Mouse (Mus musculus): ENCODE data around the gene Gas7.
A peak's percentile ranks its signal among the peaks of the same experiment; 100 is the strongest.

The Gas7 gene

DNA sequence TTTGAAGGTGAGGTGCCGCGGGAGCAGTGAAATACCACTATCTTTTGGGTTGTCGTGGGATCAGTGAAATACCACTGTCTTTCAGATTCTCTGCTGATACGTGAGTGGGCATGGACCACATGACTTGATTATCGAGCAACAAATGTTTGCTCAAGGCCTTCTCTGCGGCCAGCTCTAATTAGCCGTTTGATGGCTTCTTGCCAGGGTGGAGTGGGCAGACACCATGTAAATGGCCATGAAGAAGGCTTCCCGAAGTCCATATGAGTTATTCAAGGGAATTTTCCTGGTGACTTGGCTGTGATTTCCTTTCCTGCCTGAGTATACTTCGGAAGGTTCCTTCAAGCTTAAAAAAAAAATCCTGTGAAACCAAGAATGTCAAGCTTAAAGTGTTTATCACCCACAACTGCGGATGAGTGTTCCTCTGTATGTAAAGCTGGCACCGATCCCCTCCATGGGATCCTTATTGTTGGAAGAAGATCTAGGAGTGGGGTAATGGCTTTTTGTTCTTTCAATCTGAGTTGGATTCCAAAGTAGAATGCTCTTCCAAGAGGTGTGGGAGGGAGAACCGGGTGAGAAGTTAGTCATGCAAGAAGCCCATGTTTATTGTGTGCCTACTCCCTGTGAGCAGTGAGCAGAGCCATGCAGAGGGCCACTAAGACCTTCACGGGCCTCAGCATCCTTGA is 161.5 kb downstream of the Gas7 start:
- DNase-seq (ENCODE audit: low spot score in 2 of 2) = no peak

DNA sequence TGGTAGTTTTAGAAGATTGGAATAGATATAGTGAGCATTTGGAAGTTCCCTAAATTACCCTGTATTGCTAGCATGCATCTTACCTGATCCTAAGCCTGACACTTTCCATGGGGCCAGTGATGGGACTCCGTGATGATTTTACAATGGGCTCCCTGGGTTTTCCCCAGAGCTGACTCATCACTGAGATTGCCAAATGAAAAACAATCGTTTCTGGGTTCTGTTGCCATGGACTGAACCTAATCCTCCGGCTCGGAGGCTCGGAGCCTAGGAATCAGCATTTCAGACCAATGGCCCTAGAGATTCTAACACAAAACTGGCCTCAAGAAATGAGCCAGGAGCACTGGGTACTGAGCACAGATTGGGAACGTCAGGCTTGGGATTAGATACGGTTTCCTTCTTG is 167.1 kb downstream of the Gas7 start:
- DNase-seq (ENCODE audit: low spot score in 2 of 2) = no peak

DNA sequence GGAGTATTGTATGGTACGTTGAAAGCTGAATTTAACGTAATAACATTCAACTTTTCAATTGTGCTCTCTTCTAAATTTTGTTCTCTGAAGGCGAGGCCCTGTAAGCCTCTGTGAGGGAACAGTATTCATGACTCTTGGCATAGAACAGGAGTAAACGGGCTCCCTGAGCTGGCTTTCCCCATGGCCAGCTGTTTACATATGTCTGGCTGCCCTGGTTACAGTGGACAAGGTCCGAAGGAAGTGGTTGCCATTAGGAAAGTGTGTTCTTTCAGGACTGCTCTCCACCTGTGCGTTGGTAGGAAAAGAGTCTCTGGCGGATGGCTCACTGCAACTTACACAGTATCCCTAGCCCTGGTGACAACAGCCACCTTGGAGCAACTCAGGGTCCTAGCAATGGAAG is 171.9 kb downstream of the Gas7 start:
- no peak for DNase-seq (ENCODE audit: low spot score in 2 of 2)

DNA sequence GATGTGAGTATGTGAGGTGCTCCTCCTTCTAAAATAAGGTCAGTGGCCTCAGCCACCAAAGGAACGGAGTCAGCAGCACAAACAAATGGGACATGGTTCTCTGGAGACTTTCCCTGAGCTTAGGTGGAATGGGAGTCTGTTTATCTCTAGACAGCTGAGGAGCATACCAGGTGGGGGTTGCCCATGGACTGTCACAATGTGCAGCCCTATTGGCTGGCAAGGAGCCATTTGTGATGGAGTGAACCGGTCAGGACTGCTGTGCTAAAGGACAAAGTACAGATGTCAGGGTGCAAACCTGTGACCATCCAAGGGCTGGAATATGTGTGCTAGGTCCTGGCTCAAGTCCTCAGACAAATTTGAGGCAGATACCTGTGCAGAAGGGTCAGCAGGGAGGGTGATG is 173.3 kb downstream of the Gas7 start:
- DNase-seq (ENCODE audit: low spot score in 2 of 2) = no peak

DNA sequence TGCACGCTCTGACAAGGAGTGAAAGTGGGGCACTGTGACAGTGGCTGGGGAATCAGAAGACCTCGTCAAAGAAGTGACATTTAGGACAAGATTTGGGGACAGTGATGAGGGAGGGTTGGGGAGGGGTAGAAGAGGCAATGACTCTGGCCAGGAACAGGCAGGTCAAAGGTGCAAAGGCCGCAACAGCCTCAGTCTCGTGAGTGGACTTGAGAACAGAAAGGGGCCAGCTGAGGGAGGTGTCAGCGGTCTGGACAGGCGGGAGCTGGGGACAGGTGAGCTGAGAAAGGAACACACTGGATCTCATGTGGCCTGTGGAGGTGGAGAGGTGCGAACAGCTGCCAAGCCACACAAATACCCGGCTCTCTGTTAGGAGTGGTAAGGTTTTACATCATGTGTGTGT is 177.7 kb downstream of the Gas7 start:
- DNase-seq (ENCODE audit: low spot score in 2 of 2) = no peak

DNA sequence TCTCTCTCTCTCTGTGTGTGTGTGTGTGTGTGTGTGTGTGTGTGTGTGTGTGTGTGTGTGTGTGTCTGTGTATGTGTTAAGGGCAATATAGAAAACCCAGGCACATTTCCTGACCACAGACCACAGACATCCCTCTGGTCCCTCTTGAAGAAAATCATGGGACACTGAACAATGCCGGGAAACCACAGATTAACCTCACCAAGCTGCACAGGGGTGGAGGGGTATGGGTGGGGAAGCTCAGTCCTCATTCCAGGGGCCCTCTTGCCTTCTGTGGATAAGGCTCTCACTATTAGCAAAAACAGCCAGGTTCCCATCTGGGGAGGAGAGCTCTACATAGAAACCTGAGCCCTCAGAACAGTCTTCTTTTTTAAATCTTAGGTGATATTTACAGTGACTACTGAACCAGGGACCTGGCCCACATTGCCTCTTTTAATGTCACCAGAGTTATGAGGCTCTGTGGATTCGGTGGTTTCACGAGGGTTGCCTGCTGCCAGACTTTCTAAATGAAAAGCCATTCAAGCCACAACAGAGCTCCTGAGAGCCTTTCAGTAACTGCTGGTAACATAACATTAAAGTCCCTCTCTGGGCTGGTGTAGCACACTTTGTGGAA is 178.5 kb downstream of the Gas7 start:
- no peak for DNase-seq (ENCODE audit: low spot score in 2 of 2)

DNA sequence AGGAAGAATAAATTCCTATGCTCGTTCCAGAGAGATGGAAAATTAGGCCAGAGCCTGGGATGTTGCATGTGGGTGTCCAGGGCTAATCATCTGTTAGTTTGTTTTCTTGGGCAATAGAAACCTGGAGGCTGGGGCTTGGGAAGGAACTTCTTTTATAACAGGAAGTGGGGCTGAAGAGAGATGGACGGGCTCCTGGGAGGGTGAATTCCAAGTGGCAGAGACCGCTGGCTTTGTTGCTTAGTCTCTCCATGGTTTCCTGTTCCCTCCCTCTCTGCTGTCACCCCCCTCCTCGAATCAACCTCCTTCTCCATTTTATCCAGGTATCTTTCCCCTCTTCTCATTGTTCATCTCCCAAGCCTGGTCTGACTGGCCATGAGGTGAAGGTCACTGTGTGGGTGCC is 181.0 kb downstream of the Gas7 start:
- DNase-seq (ENCODE audit: low spot score in 2 of 2) = no peak

DNA sequence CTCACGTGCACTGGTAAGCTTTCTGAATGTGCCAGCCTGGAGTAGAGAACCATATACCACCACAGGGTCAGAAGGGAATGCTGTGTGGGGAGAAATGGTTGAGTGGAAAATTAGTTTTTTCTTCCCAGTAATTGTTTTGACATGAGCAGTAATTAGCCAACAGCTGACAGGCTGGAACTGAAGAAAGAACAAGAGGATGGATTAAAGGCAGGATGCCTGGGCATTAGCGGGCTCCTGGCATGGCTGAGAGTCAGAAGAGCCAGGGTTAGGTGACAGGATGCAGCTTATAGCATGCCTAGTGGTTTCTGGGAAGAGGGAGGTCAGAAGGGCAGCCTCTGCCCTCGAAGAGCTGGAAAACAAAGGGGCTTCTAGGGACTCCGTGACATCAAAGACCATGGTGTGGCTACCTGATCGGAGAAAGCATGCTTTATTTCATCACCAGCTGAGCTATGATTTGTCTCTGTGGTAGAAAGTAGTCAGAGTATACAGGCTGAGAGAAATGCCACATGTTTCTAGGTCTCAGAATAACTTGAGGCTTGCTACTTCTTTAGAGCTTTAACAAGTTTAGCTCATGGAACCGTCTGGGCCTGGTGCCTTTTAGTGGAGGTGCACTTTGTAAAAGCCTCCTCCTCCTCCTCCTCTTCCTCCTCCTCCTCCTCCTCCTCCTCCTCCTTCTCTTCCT is 181.8 kb downstream of the Gas7 start:
- no peak for DNase-seq (ENCODE audit: low spot score in 2 of 2)

DNA sequence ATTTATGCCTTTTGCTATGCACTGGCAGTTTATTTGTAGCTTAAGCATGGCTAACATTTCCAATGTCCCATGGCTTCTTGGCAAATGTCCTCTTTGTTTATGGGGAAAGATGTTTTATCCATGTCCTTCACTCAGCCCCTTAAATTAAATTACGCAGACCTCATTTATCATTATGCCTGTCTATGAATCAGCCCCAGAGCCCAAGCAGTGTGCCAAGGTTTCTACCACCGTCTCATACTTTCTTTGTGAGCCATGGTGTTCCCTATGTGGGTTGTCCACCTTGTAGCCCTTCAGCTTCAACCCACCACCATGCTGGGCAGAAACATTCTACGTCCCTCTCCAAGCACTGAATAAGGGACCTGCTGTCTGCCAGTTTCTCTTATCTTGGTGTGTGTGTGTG is 183.2 kb downstream of the Gas7 start:
- DNase-seq (ENCODE audit: low spot score in 2 of 2) = no peak

DNA sequence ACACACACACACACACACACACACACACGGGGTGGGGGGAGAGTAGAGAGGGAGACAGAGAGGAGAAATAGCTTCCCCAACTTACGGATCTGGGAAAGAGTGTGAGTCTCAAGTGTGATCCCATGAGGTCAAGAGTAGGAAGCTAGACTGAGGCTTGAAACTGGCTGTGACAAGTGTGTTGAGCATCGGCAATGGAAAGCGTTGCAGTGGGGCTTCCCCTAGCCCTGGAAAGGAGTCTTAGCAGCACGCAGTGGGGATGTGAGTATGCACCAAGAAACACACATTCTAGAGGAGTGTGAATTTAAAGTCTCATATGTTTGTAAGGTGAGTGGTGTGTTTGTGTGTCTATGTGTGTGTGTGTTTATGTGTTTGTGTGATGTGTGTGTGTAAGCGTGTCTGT is 185.1 kb downstream of the Gas7 start:
- DNase-seq (ENCODE audit: low spot score in 2 of 2) = no peak

DNA sequence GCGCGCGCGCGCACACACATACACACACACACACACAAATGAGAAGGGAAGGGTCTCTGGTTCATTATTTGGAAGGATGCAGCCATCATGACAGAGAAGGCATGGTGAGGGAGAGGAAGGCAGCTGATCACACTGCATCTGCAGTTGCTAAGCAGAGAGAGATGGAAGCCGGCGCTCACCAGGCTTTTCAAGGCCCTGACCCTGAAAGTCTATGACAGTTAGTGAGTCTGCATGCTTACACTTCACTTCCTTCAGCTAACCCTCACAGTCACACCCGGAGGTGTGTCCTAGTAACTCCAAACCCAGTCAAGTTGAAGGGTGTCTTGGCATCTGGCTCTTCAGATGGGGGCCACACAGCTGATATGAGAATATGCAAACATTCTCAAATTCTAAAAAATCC is 187.2 kb downstream of the Gas7 start:
- no peak for DNase-seq (ENCODE audit: low spot score in 2 of 2)

DNA sequence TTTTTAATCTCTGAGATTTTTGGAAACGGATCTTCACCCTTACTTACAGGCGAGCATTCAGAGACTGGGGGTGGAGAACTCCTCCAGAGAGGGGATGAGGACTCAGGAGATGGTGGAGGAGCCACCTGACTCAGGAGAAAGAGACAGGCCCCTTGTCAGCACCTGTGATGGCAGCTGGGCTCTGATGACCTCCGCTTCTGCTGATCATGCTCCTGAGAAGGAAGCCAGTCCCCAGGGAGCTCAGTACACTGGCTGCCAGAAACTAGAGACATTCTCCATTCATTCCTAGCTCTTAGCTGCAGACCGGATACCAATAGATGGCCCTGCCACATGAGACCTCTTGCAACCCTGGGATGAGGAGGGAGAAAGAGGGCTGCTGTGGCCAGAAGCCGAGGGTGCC is 187.6 kb downstream of the Gas7 start:
- no peak for DNase-seq (ENCODE audit: low spot score in 2 of 2)

DNA sequence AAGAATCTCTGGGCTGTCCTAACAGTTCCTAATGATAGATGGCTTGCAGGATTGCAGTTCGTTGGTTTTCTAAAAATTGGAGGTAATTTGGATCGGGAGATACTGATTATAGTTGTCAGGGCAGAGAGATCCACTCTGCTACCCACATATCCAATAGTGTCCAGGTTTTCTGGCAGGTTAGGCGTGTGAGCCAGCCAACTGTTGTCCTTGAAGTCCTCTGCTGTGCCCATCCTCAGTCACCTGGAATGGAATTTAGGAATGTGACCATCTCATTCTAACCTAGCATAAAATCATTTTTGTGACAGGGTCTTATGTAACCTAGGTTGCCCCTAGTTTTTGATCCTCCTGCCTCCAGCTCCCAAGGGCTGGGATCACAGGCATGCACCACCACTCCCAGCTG is 188.2 kb downstream of the Gas7 start:
- no peak for DNase-seq (ENCODE audit: low spot score in 2 of 2)

DNA sequence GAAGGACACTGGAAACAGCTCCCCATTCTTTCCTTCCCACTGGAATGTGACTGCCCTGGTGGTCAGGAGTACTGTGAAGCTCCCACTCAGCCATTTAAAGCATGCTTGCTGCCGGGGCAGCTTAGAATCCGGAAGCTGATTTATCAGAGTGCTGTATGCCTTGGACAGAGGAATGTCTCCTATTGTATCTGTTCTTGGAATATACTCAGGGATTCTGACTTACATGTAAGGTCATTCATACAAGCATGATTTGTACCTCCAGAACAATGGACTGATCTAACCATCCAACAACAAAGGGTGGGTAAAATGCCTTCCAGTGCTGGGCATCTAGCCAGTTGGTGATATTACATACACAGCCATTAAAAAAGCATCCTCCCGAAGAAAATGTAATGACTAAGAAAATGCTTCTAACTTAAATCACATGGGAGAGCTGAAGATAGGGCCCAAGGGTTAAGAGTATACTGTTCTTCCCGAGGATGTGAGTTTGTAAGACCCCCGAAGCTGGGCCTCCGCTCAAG is 189.5 kb downstream of the Gas7 start:
- DNase-seq (ENCODE audit: low spot score in 2 of 2) = no peak

DNA sequence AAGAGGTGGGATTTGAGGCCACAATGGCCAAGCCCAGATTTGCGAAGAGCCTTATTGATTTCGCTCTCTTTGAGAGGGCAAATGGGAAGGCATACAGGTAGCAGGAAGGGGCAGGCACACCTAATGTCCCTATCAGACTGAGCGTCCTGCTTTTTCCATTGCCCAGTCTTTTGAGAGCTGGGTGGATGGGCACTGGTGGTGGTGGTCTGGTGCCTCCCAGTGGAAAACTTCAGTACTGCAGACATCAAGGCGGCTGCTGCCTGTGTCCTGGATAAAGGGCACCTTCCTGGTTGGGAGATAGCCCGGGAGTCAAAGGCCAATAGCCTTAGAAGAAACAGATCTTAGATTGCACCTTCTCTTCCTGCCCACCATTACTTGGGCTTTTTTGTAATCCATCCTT is 192.5 kb downstream of the Gas7 start:
- peak in 1 of 2 experiments; percentile 40 for DNase-seq (ENCODE audit: low spot score in 2 of 2)

DNA sequence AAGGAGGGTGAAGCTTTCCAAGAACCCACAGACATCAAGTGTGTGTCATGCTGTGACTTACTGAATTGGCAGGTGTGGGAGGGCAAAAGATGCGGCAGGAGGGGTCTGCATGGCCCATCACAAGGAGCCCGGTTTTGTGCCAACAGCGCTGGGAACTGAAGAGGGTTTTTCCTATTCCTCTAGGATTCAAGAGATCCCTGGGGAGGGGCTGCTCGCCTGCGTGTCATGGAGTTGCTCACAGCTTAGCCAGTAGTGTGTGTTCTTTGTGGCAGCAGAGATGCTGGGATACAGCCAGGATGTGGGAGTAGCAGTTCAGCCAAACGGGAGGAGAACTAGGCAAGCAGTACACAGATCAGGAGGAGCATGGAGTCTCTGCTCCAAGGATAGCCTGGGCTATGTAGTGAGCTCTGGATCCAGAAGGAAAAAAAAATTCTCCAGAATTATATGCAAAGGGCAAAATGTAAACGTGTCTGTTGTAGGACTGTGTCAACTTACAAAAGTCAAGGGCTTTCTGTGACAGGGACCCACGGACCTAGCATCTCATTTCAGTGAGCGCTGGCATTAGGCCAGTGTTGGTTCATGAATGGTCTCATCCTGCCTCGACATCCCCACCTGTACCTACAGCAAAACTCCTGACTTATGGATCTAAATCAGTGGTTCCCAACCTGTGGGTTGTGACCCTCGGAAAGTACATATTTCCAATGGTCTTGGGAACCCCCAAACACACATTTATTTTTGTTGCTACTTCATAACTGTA is 193.6 kb downstream of the Gas7 start:
- no peak for DNase-seq (ENCODE audit: low spot score in 2 of 2)

DNA sequence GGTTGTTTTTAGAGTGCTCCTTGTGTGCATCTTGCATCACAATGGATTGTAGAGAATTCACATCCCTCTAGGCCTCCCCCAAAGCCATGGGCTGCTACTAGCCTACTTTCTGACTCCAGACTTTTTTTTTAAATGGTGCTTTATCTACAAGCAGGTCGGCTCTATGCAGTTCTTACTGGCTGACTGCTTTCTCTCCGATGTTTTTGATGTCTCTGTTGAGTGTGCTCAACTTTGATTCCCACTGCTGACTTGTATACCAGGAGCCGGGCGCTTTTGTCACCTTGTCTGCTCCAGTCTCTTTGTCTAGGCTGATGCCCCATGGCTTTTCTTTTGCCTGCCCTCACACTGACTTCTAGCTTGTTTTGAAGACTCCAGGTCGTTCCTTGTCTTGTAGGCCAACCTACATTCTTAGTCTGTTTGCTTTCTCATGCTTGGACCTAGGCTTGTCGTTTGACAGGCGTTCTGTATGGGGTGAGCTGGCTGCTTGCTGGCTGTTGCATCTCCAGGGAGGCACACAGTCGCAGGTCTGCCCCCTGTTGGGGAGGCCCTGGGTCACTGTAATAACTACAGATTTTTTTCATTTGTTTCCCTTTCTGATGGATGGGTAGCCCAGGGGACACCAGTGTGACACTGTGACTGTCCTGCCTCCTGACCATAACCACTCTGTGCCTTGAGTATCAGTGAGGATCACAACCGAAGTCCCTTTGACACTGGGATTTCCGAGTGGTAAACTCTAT is 194.9 kb downstream of the Gas7 start:
- DNase-seq (ENCODE audit: low spot score in 2 of 2) = no peak

DNA sequence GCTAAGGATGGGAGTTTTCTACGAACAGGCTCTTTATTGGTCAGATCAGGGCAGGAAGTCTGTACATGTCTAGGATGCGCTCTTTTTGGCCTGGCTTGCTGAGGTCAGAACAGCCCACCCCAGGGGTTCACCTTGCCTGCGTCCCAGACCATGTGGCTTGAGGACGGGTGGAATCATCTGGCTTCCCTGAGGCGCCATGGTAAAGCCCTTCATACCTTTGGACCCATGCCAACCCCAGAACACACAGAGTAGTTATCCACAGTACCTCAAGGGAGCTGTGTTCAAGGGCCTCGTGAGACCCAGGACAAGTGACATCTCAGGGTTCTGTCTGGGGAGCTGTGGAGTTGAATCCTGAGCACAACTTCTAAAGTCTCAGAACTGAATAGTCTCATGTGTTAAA is 196.5 kb downstream of the Gas7 start:
- DNase-seq (ENCODE audit: low spot score in 2 of 2) = no peak

DNA sequence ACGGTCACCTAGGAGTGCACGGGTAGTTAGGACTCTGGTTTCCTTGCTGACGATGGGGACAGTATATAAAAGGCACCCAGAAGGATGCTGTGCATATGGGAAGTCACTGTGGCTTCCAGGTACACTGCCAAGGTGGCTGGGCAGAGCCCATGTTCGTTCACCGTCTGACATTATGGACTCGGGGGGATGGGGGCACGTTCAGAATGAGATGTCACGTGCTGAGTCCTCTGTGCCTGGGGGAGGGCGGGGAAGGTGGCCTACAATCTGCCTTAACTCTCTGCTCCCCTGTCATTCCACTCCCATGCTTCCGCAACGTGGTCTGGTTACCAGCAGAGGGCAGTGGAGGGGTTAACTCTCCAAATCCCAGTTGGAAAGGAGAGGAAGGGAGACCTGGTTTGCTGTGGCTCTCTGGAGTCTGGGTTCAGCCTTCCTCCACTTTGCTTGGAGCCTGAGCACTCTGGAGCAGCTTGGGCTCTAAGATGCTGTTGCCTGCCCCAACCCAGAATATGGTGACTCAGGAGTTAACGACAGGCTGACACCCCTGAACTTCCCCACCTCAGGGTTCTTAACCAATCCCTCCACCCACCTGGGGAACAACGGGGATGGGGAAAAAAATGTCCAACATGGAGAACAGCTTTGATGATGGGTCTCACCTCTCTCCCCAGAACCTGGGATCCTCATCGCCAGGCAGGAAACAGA is 197.1 kb downstream of the Gas7 start:
- DNase-seq (ENCODE audit: low spot score in 2 of 2) = no peak

DNA sequence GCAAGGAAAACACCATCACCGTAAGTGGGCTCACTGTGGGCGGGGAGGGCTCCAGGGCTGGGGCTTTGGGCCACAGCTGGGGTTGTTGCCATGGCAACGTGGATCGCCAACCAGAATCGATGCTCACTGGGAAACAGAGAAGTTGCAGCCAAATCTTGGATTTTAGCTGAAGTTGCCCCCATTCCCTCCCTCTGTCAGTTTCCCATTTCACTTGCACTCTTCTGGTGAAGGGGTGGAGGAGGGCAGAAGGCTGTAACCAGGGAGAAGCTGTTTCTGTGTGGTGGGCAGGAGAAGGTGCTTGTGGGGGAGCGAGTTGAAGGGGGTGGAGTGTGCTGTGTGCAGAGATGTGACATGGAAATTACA is 197.6 kb downstream of the Gas7 start:
- no peak for DNase-seq (ENCODE audit: low spot score in 2 of 2)

DNA sequence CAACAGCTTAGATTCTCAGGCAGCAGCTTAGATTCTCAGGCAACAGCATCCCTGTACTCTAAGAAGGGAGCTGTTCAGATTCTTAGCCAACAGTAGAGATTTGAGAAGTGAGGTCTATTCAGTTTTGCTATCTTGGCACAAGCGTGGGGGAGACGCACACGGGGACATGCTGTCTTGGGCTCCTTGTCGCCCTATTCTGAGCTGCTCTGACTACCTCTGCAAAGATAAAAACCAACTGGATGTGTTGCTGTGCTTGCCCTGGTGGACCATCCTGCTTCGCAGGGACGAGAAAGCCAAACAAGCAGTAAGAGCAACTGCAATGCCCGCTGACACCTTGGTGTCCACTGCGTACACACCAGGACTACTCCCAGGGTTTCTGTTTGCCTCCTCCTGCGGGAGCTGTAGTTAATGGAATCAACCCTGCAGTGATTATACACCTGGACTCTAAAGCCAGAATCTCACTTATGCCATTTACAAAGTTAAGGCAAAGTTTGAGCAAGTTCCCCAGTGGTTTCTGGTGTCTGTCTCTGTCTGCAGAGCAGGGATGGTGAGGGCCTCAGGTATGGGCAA is 198.4 kb downstream of the Gas7 start:
- DNase-seq (ENCODE audit: low spot score in 2 of 2) = no peak

Data from thymus, postnatal 10 days (tissue).